Mouse (Mus musculus): Measurements from ENCODE around the gene Hspa12a.

GRCm38 (mm10) chr19:58781566-58781965 lies 161.9 kb downstream of the Hspa12a start:
- TF ChIP-seq CTCF (IDR thresholded peaks at IDR 0.05; ENCODE audit: low read depth) (no peak), EP300 (IDR thresholded peaks at IDR 0.05; ENCODE audit: low read depth) (no peak)
